Mouse (Mus musculus): ENCODE data around the gene Thap12.

Gene Thap12

DNA sequence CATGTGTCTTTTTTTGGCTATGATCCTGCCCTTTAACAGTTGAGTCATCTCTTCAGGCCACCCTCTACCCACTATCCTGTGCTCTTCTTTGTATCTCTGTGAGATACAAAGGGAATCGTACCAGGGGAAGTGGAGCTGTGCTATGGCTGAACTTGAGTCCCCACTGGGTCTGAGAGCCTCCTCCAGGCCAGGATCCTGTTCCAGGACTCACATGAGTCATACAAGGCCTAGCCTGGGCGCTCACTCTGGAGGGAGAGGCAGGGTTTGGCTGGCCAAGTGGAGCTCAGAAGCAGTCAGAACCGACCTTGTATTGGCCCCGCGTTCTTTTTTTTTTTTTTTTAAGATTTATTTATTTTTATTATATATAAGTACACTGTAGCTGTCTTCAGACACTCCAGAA lies 57.2 kb downstream of the Thap12 start:
- no peak for DNase-seq (ENCODE audit: low spot score)

DNA sequence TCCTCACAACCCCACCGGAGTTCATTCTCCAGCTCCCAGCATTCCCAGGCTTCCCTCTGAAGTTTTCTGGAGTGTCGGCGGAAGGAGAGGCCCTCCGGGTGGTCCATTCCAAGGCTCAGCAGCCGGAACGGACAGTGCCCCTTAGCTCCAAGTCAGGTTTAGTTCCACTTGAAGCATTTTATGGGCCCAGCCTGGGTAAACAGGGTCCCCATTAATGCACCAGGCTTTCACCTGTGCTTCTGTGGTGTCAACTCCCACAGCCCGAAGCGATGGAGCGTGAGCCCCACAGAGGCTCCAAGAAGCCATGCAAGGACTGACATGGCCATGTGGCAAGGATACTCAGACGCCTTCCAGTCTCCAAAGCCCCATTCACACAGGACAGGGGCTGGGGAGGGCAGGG lies 61.0 kb downstream of the Thap12 start:
- no peak for DNase-seq (ENCODE audit: low spot score)

DNA sequence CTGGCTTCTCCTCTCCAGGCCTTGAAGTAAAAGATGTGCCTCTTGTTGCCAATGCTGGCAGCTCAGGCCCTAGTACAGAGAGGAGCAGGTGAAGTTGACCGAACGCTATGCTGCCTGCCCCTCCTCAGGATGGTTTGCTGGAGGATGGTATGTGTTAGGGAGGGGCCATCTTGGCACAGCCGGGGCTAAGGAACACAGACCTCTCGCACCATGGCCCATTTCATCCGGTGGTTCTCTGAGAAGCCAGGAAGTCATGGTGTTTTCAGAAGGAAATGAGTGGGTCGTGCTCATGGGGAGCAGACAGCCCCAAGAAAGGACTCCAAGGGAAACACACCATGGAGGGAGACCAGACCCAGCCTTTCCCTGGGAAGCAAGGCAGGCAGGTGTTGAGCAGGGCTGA lies 64.4 kb downstream of the Thap12 start:
- DNase-seq (ENCODE audit: low spot score): no peak
